Mouse (Mus musculus) forebrain, postnatal 0 days (tissue): ENCODE measurements around the gene Syne3. TPM values are rescaled to one million over a fixed set of nuclear protein-coding genes. Genes with fewer than 3 reads are reported as not detected.

ENCODE experiments used
- ATAC-seq: fragments of 200-750 bp; cut with Nextera tagmentation; 2 replicates; pipeline ENCODE4 v1.8.0; 2017; ENCODE audit warnings: mild to moderate bottlenecking, moderate library complexity
- DNase-seq: peaks from one replicate; pipeline ENCODE4 v3.0.0-alpha.2; 2015
- H3K27ac ChIP-seq: fragments of 300-500 bp; sonication (generic); 2 replicates; pipeline ENCODE4 v1.5.1; 2014; ENCODE audit warnings: low read depth, mild to moderate bottlenecking, antibody characterized with exemption, low read length, moderate library complexity, mixed read lengths
- H3K27me3 ChIP-seq: fragments of 300-500 bp; sonication (generic); 2 replicates; pipeline ENCODE4 v1.6.1; 2014; ENCODE audit warnings: mild to moderate bottlenecking, low read length, mixed read lengths; ENCODE audit not compliant: insufficient read depth
- H3K36me3 ChIP-seq: fragments of 300-500 bp; sonication (generic); 2 replicates; pipeline ENCODE4 v1.6.1; 2014; ENCODE audit warnings: mild to moderate bottlenecking, moderate library complexity; ENCODE audit not compliant: insufficient read depth
- H3K4me1 ChIP-seq: fragments of 300-500 bp; sonication (generic); 2 replicates; pipeline ENCODE4 v1.6.1; 2014; ENCODE audit warnings: antibody characterized with exemption; ENCODE audit not compliant: insufficient read depth
- H3K4me2 ChIP-seq: fragments of 300-500 bp; sonication (generic); 2 replicates; pipeline ENCODE4 v1.6.1; 2014; ENCODE audit warnings: low read depth, mild to moderate bottlenecking, moderate library complexity
- H3K4me3 ChIP-seq: fragments of 300-500 bp; sonication (generic); 2 replicates; pipeline ENCODE4 v1.5.1; 2014; ENCODE audit warnings: low read depth, low read length, mixed read lengths
- H3K9ac ChIP-seq: fragments of 300-500 bp; sonication (generic); 2 replicates; pipeline ENCODE4 v1.6.1; 2014; ENCODE audit warnings: mild to moderate bottlenecking
- H3K9me3 ChIP-seq: fragments of 300-500 bp; sonication (generic); 2 replicates; pipeline ENCODE4 v1.6.1; 2016; ENCODE audit warnings: low read length
- CTCF ChIP-seq: sonication (generic); IDR thresholded peaks from 2 replicates; pipeline ENCODE4 v1.5.1; 2016; ENCODE audit warnings: antibody characterized with exemption, control low read depth, low read depth
- WGBS: fragments of 180-500 bp; shearing (Covaris S2); extraction: QIAGEN DNeasy Blood & Tissue Kit; methylation state at CpG from one replicate; pipeline ENCODE4 v1.1.7; 2014; 5-methylcytosine and 5-hydroxymethylcytosine counted together
- polyA plus RNA-seq: library from polyadenylated mRNA; unstranded; fragments of >200 nt; fragmentation: Nextera tagmentation; extraction: Ambion mirVana; gene quantifications from 2 replicates; pipeline ENCODE4 v1.2.1, GENCODE M21; 2015
- total RNA-seq: library from RNA; depleted of rRNA; stranded (reverse); fragments of >200 nt; gene quantifications from 2 replicates; pipeline ENCODE4 v1.2.3, GENCODE M21; 2014

Syne3 gene
- total and polyA plus RNA-seq, 2 experiments from 2014 or later = 0.54 to 1.8 TPM

DNA sequence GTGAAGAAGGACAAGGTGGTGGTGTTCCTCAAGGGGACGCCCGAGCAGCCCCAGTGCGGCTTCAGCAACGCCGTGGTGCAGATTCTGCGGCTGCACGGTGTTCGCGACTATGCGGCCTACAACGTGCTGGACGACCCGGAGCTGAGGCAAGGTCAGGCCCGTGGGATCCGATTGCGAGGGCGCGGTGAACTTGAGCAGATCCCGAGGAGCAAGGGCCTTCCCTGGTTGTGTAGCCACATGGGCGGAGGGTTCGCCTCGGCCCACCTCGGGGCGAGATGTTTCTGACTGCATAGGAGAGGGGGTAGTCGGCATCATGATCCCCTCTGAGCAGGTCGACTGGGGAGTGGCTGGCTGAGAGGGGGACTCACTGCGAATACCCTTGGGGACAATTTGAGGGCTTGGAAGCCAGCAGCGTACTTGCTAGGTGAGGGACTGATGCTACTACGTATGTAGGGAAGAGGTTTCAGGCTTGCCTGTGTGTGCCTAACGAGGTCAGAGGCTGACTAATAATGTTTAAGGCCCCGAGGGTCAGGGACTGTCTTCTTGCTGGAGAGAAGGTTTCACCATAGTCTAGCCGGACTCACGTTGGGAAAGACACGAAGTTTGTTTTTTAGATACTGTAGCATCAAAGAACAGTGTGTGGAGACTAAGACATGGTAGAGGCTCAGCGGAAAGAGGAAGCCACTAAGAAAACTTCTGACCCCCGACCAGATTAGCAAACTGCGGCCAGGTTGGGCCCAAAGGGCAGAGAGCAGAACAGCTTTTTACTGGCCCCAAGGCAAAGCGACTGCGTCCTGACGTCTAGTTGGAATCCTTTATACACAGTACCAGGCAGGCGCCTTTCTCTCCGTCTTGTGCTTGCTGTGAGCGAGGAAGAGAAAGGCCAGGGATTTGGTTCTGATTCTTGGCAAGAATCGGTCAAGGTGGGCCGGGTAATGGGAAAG is 23.5 kb upstream of the Syne3 start:
- DNase-seq (no peak), ATAC-seq (peak; percentile 49)
- 4% methylated on average over 45 of the region's 45 CpGs for WGBS
- peak overlapping the region; percentile 96 for H3K4me2 ChIP-seq
- peak; percentile 20; the same call in 1 of the 2 replicates for TF ChIP-seq CTCF
- no peaks in the 10 kb centered on the region for H3K27me3 ChIP-seq
- peaks cover 16% of the 10 kb centered on the region for H3K4me1 ChIP-seq
- peak overlapping the region; percentile 87 for H3K9ac ChIP-seq
- peaks cover 14% of the 10 kb centered on the region for H3K36me3 ChIP-seq
- peak overlapping the region; percentile 97 for H3K4me3 ChIP-seq
- peak overlapping the region; percentile 80 for H3K27ac ChIP-seq
- H3K9me3 ChIP-seq = no peaks in the 10 kb centered on the region

DNA sequence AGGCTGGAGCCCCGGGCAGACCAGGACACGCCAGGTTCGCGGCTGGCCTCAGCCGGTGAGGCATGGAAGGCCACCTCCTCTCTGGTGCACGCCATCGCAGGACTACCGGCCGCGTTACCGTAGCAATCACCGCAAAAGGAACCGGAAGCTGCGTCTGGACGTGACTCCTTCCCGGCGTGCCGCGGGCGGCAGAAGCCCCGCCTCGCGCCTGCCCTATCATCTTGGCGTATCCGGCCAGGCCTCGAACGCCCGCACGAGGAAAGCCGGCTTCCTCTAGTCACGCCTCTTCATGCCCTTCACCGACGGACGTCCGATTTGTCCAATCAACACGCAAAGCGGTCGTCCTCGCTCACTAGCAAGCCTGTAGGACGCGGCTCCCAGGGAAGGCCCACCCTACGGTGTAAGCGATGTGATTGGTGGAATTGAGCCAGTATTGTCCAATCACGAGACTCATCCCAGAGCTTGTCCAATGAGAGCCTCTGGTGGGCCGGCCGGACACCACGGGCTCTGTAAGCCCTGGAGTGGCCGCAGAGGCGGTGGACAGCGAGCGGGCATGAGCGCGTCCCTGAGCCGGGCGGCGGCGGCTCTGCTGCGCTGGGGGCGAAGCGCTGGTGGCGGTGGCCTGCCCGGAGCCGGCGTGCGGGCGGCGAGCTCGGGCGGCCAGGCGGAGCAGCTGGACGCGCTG is 22.7 kb upstream of the Syne3 start, which contains the start of gene Glrx5:
TSS of gene Glrx5 (plus strand) at position 542 of the 685 bp plus-strand sequence.
- TF ChIP-seq CTCF = no peak; the same call in 1 of the 2 replicates
- Histone ChIP-seq H3K27me3 (no peaks in the 10 kb centered on the region), H3K27ac (peak within 1 kb of the TSS; percentile 80), H3K4me1 (peaks cover 16% of the 10 kb centered on the region), H3K9me3 (no peaks in the 10 kb centered on the region), H3K9ac (peak within 1 kb of the TSS; percentile 87), H3K4me3 (peak within 1 kb of the TSS; percentile 97), H3K36me3 (peaks cover 14% of the 10 kb centered on the region), H3K4me2 (peak within 1 kb of the TSS; percentile 96)
- DNase-seq (peak; percentile 100), ATAC-seq (peak; percentile 97)
- under 1% methylated on average over 71 of the region's 72 CpGs for WGBS

DNA sequence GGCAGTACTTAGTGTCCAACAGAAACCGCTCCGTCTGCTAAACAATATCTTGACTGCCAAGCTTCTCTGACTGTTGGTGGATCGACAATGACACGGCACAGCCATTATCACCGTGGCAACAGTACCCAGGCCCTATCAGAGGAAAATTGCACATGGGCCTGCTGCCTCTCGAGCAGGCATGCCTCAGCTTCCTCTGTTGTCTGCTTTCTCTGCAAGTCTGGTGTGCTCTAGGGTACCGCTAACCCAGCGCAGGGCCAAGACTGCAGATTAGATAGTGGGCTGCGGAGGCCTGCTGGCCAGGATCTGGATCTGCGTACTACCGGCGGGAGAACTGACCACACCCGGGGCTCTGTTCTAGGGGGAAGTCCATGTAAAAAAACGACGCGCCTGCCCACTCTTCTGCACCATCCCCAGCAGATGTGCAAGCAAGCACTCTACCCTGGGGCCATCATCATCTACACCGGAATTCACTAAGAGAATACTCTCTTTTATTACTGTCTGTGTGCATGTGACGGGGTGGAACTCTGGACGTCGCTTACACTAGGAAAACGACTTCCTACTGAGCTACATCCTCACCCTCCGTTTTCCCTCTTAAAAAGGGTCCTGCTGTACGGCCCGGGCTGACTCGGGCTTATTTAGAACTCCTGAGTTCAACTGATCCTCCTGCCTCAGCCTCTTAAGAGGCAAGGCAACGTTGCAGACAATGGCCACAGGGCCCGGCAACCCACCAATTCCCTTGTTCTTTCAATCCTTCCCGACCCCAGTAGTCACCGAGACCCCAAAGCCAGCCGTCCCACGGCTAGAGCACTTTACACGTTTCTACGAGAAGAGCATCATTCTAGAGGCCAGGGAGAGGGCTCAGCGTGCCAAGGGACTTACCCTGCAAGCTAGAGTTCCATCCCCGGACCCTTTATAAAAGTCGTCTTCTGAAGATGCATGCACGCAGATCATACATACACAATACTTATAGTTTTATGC is 21.8 kb upstream of the Syne3 start:
- no peaks in the 10 kb centered on the region for H3K27me3 ChIP-seq
- peak overlapping the region; percentile 65 for H3K27ac ChIP-seq
- peaks cover 16% of the 10 kb centered on the region for H3K4me1 ChIP-seq
- TF ChIP-seq CTCF = no peak
- ATAC-seq (no peak), DNase-seq (peak; percentile 20)
- H3K4me3 ChIP-seq = peak overlapping the region; percentile 97
- peak overlapping the region; percentile 81 for H3K4me2 ChIP-seq
- WGBS = 3% methylated on average over 37 of the region's 37 CpGs
- no peaks in the 10 kb centered on the region for H3K9me3 ChIP-seq
- peaks cover 14% of the 10 kb centered on the region for H3K36me3 ChIP-seq
- peak overlapping the region; percentile 68 for H3K9ac ChIP-seq

DNA sequence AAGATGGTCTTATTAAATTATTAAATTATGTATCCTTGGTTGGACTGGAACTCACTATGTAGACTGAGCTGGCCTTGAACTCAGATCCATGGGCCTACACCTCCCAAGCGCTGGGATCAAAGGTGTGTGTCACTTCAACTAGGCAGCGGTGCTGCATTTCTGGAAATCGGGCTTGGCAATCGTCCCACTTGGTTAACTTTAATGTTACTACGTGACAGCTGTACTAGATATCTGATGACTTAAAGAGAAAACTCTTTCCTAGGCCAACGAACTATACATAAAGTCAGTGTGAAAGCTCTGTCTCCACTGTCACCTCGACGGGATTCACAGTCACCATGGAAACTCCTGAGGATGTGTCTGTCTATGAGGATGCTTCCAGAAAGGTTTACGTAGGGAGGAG is 20.3 kb upstream of the Syne3 start:
- WGBS = 85% methylated on average over 9 of the region's 9 CpGs

DNA sequence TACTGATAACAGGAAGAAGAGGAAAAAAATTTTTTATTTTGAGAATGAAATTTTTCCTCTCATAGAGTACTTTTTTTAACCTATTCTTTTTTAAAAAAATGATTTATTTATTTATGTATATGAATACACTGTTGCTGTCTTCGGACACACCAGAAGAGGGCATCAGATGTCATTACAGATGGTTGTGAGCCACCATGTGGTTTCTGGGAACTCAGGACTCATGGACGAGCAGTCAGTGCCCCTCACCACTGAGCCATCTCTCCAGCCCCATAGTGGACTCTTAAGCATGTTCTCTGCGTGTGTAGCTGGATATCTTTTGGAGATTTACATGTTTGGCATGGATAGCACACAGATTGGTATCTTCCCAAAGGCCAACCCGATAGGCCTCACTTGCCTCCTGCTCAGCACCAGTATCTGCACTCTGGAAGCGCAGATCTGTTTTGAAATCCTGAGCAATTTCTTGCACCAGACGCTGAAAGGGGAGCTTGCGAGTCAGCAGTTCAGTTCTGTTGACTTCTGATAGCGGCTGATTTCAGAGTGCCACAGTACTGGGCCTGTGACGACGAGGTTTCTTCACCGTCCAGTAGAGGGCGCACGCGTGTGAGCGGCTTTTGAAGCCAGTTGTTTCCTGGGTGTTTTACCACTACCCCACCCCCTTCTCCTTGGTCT is 17.8 kb upstream of the Syne3 start:
- peak; percentile 68 for TF ChIP-seq CTCF
- no peak overlapping the region for H3K9ac ChIP-seq
- H3K4me3 ChIP-seq = no peak overlapping the region
- H3K27ac ChIP-seq = no peak overlapping the region
- no peaks in the 10 kb centered on the region for H3K27me3 ChIP-seq
- peaks cover 14% of the 10 kb centered on the region for H3K36me3 ChIP-seq
- no peaks in the 10 kb centered on the region for H3K9me3 ChIP-seq
- ATAC-seq (no peak), DNase-seq (peak; percentile 55)
- peaks cover 4% of the 10 kb centered on the region; the same call in 1 of the 2 replicates for H3K4me1 ChIP-seq
- 34% methylated on average over 15 of the region's 15 CpGs for WGBS
- no peak overlapping the region for H3K4me2 ChIP-seq

More for the DNA sequence above, 20.3 kb upstream of the Syne3 start:
- peaks cover 16% of the 10 kb centered on the region for H3K4me1 ChIP-seq
- no peak for DNase-seq
- no peak for ATAC-seq
- no peak overlapping the region for H3K9ac ChIP-seq
- no peak overlapping the region for H3K27ac ChIP-seq
- TF ChIP-seq CTCF = no peak
- no peak overlapping the region for H3K4me2 ChIP-seq
- H3K27me3 ChIP-seq = no peaks in the 10 kb centered on the region
- H3K4me3 ChIP-seq = no peak overlapping the region
- H3K9me3 ChIP-seq = no peaks in the 10 kb centered on the region
- peaks cover 14% of the 10 kb centered on the region for H3K36me3 ChIP-seq
